Mouse (Mus musculus): ENCODE measurements around the gene Akap11. TPM values are rescaled to one million over a fixed set of nuclear protein-coding genes. Genes with fewer than 3 reads are reported as not detected.
"Not testable (repeated sequence)": the region's sequence is repeated elsewhere in the genome, so short reads cannot be mapped to it uniquely, and the experiment has no call there.

Gene Akap11
- total and polyA plus RNA-seq, 2 experiments from 2014 or later = 9.2 to 24.1 TPM

- ATAC-seq (ENCODE audit: insufficient read depth, low read depth) (no peak), DNase-seq (ENCODE audit: low spot score) (no peak)
- H3K27me3 ChIP-seq (ENCODE audit: control insufficient read depth, insufficient read depth, low read length) = no peaks in the 10 kb centered on the region
- no peak overlapping the region for H3K4me3 ChIP-seq (ENCODE audit: low read depth, low read length)
- no peak overlapping the region for H3K27ac ChIP-seq (ENCODE audit: low read depth)
- H3K9me3 ChIP-seq (replicated peaks; ENCODE audit: control insufficient read depth, low read length) = no peaks in the 10 kb centered on the region
- no peaks in the 10 kb centered on the region for H3K4me1 ChIP-seq (ENCODE audit: control insufficient read depth, insufficient read depth)
- no peak overlapping the region for H3K4me2 ChIP-seq (ENCODE audit: low read depth, low read length)
- no peak overlapping the region for H3K9ac ChIP-seq (replicated peaks; ENCODE audit: low read depth, low read length)
- peaks cover 22% of the 10 kb centered on the region; the same call in 1 of the 2 replicates for H3K36me3 ChIP-seq (replicated peaks; ENCODE audit: control insufficient read depth, insufficient read depth, low read length)
- 65% methylated on average over 4 of the region's 4 CpGs for WGBS
- TF ChIP-seq EP300 (IDR thresholded peaks at IDR 0.05; ENCODE audit: low read depth) = no peak
- TF ChIP-seq CTCF (IDR thresholded peaks at IDR 0.05; ENCODE audit: low read depth) = no peak
These were observed 29.8 kb upstream of the Akap11 start for GRCm38 (mm10) chr14:78566431-78566830.

DNA sequence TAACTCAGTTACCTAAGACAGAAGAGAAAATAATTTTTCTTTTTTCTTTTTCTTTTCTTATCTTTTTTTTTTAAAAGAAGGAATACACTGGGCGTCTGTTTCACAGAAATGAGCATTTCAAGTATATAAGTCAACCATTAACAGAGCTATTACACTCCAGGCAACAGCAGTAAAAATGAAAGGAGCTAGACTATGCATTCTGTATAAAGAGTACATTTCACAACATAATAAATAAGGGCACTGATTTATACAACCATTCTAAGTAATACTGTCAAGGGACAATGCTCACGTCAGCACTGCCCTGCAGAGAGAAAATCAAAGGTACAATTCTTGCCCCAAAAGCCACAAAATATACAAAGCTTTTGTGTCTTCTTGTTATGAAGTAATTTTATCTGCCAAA is 27.7 kb upstream of the Akap11 start:
- no peaks in the 10 kb centered on the region for H3K4me1 ChIP-seq (ENCODE audit: control insufficient read depth, insufficient read depth)
- H3K4me2 ChIP-seq (ENCODE audit: low read depth, low read length) = no peak overlapping the region
- peaks cover 19% of the 10 kb centered on the region; the same call in 1 of the 2 replicates for H3K36me3 ChIP-seq (replicated peaks; ENCODE audit: control insufficient read depth, insufficient read depth, low read length)
- no peak for TF ChIP-seq CTCF (IDR thresholded peaks at IDR 0.05; ENCODE audit: low read depth)
- no peaks in the 10 kb centered on the region for H3K9me3 ChIP-seq (replicated peaks; ENCODE audit: control insufficient read depth, low read length)
- ATAC-seq (ENCODE audit: insufficient read depth, low read depth) (no peak), DNase-seq (ENCODE audit: low spot score) (no peak)
- 82% methylated on average over 2 of the region's 2 CpGs for WGBS
- H3K27me3 ChIP-seq (ENCODE audit: control insufficient read depth, insufficient read depth, low read length) = no peaks in the 10 kb centered on the region
- H3K4me3 ChIP-seq (ENCODE audit: low read depth, low read length) = no peak overlapping the region
- no peak overlapping the region for H3K9ac ChIP-seq (replicated peaks; ENCODE audit: low read depth, low read length)
- H3K27ac ChIP-seq (ENCODE audit: low read depth) = no peak overlapping the region

DNA sequence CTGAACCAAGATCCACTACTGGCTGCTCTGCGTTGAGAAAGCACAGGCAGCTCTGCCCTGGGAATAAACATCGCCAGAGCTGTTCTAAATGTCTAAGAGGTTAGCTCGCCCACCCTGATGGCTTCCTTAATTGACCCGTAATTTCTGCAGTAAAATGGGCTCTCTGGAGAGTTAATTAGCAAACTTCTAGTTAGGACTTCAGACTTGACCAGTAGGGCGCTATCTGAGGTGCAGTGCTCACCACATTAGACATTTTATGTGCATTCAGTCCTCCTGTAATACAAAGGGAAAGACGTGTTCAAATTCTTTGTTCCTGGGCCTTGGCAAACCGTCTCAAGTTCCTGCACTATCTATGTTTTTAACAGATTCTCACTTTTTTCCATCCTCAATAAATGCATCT is 26.6 kb upstream of the Akap11 start:
- Histone ChIP-seq H3K9me3 (replicated peaks; ENCODE audit: control insufficient read depth, low read length) (no peaks in the 10 kb centered on the region), H3K27me3 (ENCODE audit: control insufficient read depth, insufficient read depth, low read length) (no peaks in the 10 kb centered on the region), H3K4me1 (ENCODE audit: control insufficient read depth, insufficient read depth) (no peaks in the 10 kb centered on the region), H3K27ac (ENCODE audit: low read depth) (no peak overlapping the region), H3K4me3 (ENCODE audit: low read depth, low read length) (no peak overlapping the region), H3K36me3 (replicated peaks; ENCODE audit: control insufficient read depth, insufficient read depth, low read length) (peaks cover 15% of the 10 kb centered on the region; the same call in 1 of the 2 replicates), H3K9ac (replicated peaks; ENCODE audit: low read depth, low read length) (no peak overlapping the region), H3K4me2 (ENCODE audit: low read depth, low read length) (no peak overlapping the region)
- ATAC-seq (ENCODE audit: insufficient read depth, low read depth) = no peak
- WGBS = 90% methylated on average over 7 of the region's 7 CpGs
- no peak for DNase-seq (ENCODE audit: low spot score)
- TF ChIP-seq CTCF (IDR thresholded peaks at IDR 0.05; ENCODE audit: low read depth) (no peak), EP300 (IDR thresholded peaks at IDR 0.05; ENCODE audit: low read depth) (no peak)

DNA sequence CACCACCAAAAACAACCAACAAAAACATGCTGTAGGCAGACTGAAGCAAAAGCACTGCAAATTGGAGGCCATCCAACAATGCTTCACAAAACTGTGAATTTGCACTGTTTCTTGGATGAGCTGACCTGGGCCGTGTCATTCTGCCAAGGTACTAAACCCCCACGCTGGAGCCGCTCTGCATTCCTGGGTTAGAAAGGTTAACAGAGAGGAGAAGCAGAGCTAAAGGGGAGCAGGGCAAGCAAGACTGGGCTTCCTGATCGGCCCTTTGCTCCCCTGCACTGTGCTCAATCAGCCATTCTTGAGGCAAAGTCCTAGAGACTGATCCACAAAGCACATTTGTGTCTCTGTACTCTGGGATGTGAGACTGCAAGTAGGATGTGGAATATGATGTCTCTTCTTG is 25.5 kb upstream of the Akap11 start:
- TF ChIP-seq CTCF (IDR thresholded peaks at IDR 0.05; ENCODE audit: low read depth) = no peak
- WGBS = 61% methylated on average over 4 of the region's 4 CpGs
- DNase-seq (ENCODE audit: low spot score) = no peak

DNA sequence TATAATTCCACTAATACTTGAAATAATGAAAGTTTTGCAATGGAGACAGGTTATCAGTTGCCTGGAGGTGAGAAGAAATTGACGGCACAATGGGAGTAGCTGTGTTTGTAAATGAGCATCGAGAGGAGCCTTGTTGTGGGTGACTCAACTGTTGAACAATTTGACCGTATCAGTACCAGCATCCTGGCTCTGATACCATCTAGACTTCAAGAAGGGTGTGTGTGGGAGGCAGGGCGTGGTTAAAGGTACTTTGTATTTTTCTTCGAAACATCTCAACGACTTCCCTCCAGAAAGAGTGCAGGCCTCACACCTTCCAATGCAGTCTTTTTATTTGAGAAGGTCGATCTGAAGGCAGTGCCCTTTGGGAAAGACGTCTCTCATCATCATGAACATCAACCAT is 22.4 kb upstream of the Akap11 start:
- DNase-seq (ENCODE audit: low spot score) (no peak), ATAC-seq (ENCODE audit: insufficient read depth, low read depth) (no peak)
- no peak overlapping the region for H3K4me2 ChIP-seq (ENCODE audit: low read depth, low read length)
- TF ChIP-seq CTCF (IDR thresholded peaks at IDR 0.05; ENCODE audit: low read depth) = no peak
- no peak for TF ChIP-seq EP300 (IDR thresholded peaks at IDR 0.05; ENCODE audit: low read depth)
- H3K9me3 ChIP-seq (replicated peaks; ENCODE audit: control insufficient read depth, low read length) = no peaks in the 10 kb centered on the region
- 78% methylated on average over 8 of the region's 8 CpGs for WGBS
- H3K27ac ChIP-seq (ENCODE audit: low read depth) = no peak overlapping the region
- H3K4me3 ChIP-seq (ENCODE audit: low read depth, low read length) = no peak overlapping the region
- no peak overlapping the region for H3K9ac ChIP-seq (replicated peaks; ENCODE audit: low read depth, low read length)
- no peaks in the 10 kb centered on the region for H3K36me3 ChIP-seq (replicated peaks; ENCODE audit: control insufficient read depth, insufficient read depth, low read length)
- no peaks in the 10 kb centered on the region for H3K4me1 ChIP-seq (ENCODE audit: control insufficient read depth, insufficient read depth)
- no peaks in the 10 kb centered on the region for H3K27me3 ChIP-seq (ENCODE audit: control insufficient read depth, insufficient read depth, low read length)

More for the DNA sequence above, 25.5 kb upstream of the Akap11 start:
- H3K27ac ChIP-seq (ENCODE audit: low read depth) = no peak overlapping the region
- ATAC-seq (ENCODE audit: insufficient read depth, low read depth) = no peak
- H3K27me3 ChIP-seq (ENCODE audit: control insufficient read depth, insufficient read depth, low read length) = no peaks in the 10 kb centered on the region
- no peaks in the 10 kb centered on the region for H3K9me3 ChIP-seq (replicated peaks; ENCODE audit: control insufficient read depth, low read length)
- H3K4me3 ChIP-seq (ENCODE audit: low read depth, low read length) = no peak overlapping the region
- no peak overlapping the region for H3K4me2 ChIP-seq (ENCODE audit: low read depth, low read length)
- H3K36me3 ChIP-seq (replicated peaks; ENCODE audit: control insufficient read depth, insufficient read depth, low read length) = 0 out of 2 replicates have a peak, but pooled peaks cover 4% of the 10 kb centered on the region
- H3K4me1 ChIP-seq (ENCODE audit: control insufficient read depth, insufficient read depth) = no peaks in the 10 kb centered on the region
- no peak overlapping the region for H3K9ac ChIP-seq (replicated peaks; ENCODE audit: low read depth, low read length)

- WGBS = 74% methylated on average over 3 of the region's 3 CpGs
- ATAC-seq (ENCODE audit: insufficient read depth, low read depth); H3K36me3 ChIP-seq (replicated peaks; ENCODE audit: control insufficient read depth, insufficient read depth, low read length); H3K27ac ChIP-seq (ENCODE audit: low read depth); H3K27me3 ChIP-seq (ENCODE audit: control insufficient read depth, insufficient read depth, low read length); H3K4me3 ChIP-seq (ENCODE audit: low read depth, low read length); H3K9ac ChIP-seq (replicated peaks; ENCODE audit: low read depth, low read length); H3K9me3 ChIP-seq (replicated peaks; ENCODE audit: control insufficient read depth, low read length); H3K4me1 ChIP-seq (ENCODE audit: control insufficient read depth, insufficient read depth); H3K4me2 ChIP-seq (ENCODE audit: low read depth, low read length); DNase-seq (ENCODE audit: low spot score): not testable (repeated sequence)
These were observed 18.2 kb upstream of the Akap11 start for GRCm38 (mm10) chr14:78554830-78555229.
